Mouse (Mus musculus): ENCODE measurements around the gene B4galt5. TPM values are rescaled to one million over a fixed set of nuclear protein-coding genes. Genes with fewer than 3 reads are reported as not detected.

Gene B4galt5
- polyA plus RNA-seq, 1 experiment from 2014 or later, result 13.6 TPM

- no peak overlapping the region for H3K27ac ChIP-seq
- peaks cover 85% of the 10 kb centered on the region for H3K36me3 ChIP-seq
- no peak for DNase-seq (ENCODE audit: low spot score)
- no peaks in the 10 kb centered on the region for H3K9me3 ChIP-seq
- WGBS, result 92% methylated on average over 12 of the region's 13 CpGs
- no peaks in the 10 kb centered on the region for H3K27me3 ChIP-seq (ENCODE audit: insufficient read depth, poor library complexity, severe bottlenecking)
- H3K4me1 ChIP-seq, result peaks cover 23% of the 10 kb centered on the region
- no peak overlapping the region for H3K4me3 ChIP-seq
Observed at GRCm38 (mm10) chr2:167305382-167306272, 43.4 kb downstream of the B4galt5 start.

- 88% methylated on average over 16 of the region's 16 CpGs for WGBS
- Histone ChIP-seq H3K36me3 (peaks cover 84% of the 10 kb centered on the region), H3K4me1 (peaks cover 24% of the 10 kb centered on the region), H3K27ac (no peak overlapping the region), H3K27me3 (ENCODE audit: insufficient read depth, poor library complexity, severe bottlenecking) (no peaks in the 10 kb centered on the region), H3K4me3 (no peak overlapping the region), H3K9me3 (no peaks in the 10 kb centered on the region)
- no peak for DNase-seq (ENCODE audit: low spot score)
Observed at GRCm38 (mm10) chr2:167304651-167305381, 44.2 kb downstream of the B4galt5 start.

- Histone ChIP-seq H3K27me3 (ENCODE audit: insufficient read depth, poor library complexity, severe bottlenecking) (no peaks in the 10 kb centered on the region), H3K9me3 (no peaks in the 10 kb centered on the region), H3K4me1 (peaks cover 29% of the 10 kb centered on the region), H3K36me3 (peaks cover 82% of the 10 kb centered on the region), H3K4me3 (no peak overlapping the region), H3K27ac (no peak overlapping the region)
- 95% methylated on average over 6 of the region's 6 CpGs for WGBS
- no peak for DNase-seq (ENCODE audit: low spot score)
Observed at GRCm38 (mm10) chr2:167303806-167304205, 45.2 kb downstream of the B4galt5 start.

GRCm38 (mm10) chr2:167303196-167303595 lies 45.8 kb downstream of the B4galt5 start:
- no peak overlapping the region for H3K4me3 ChIP-seq
- H3K4me1 ChIP-seq, result peaks cover 34% of the 10 kb centered on the region
- H3K27me3 ChIP-seq (ENCODE audit: insufficient read depth, poor library complexity, severe bottlenecking), result no peaks in the 10 kb centered on the region
- WGBS, result 90% methylated on average over 8 of the region's 8 CpGs
- peaks cover 80% of the 10 kb centered on the region for H3K36me3 ChIP-seq
- DNase-seq (ENCODE audit: low spot score), result no peak
- H3K9me3 ChIP-seq, result no peaks in the 10 kb centered on the region
- H3K27ac ChIP-seq, result no peak overlapping the region

GRCm38 (mm10) chr2:167302641-167303040 lies 46.3 kb downstream of the B4galt5 start:
- H3K4me3 ChIP-seq, result no peak overlapping the region
- H3K36me3 ChIP-seq, result peaks cover 76% of the 10 kb centered on the region
- H3K9me3 ChIP-seq, result no peaks in the 10 kb centered on the region
- H3K27ac ChIP-seq, result no peak overlapping the region
- H3K4me1 ChIP-seq, result peaks cover 35% of the 10 kb centered on the region
- no peak for DNase-seq (ENCODE audit: low spot score)
- no peaks in the 10 kb centered on the region for H3K27me3 ChIP-seq (ENCODE audit: insufficient read depth, poor library complexity, severe bottlenecking)
- 37% methylated on average over 1 of the region's 1 CpGs for WGBS

GRCm38 (mm10) chr2:167302031-167302430 lies 47.0 kb downstream of the B4galt5 start:
- Histone ChIP-seq H3K4me3 (no peak overlapping the region), H3K27me3 (ENCODE audit: insufficient read depth, poor library complexity, severe bottlenecking) (no peaks in the 10 kb centered on the region), H3K4me1 (peaks cover 29% of the 10 kb centered on the region), H3K36me3 (peaks cover 70% of the 10 kb centered on the region), H3K9me3 (no peaks in the 10 kb centered on the region), H3K27ac (no peak overlapping the region)
- DNase-seq (ENCODE audit: low spot score), result no peak
- 90% methylated on average over 12 of the region's 12 CpGs for WGBS

GRCm38 (mm10) chr2:167301601-167302000 lies 47.4 kb downstream of the B4galt5 start:
- no peak for DNase-seq (ENCODE audit: low spot score)
- Histone ChIP-seq H3K4me1 (peaks cover 26% of the 10 kb centered on the region), H3K27me3 (ENCODE audit: insufficient read depth, poor library complexity, severe bottlenecking) (no peaks in the 10 kb centered on the region), H3K9me3 (no peaks in the 10 kb centered on the region), H3K36me3 (peaks cover 66% of the 10 kb centered on the region), H3K4me3 (no peak overlapping the region), H3K27ac (no peak overlapping the region)
- 94% methylated on average over 7 of the region's 7 CpGs for WGBS

- DNase-seq (ENCODE audit: low spot score), result no peak
- Histone ChIP-seq H3K4me1 (peaks cover 30% of the 10 kb centered on the region), H3K4me3 (no peak overlapping the region), H3K27ac (peak overlapping the region; percentile 36; the same call in 1 of the 2 replicates), H3K36me3 (peaks cover 60% of the 10 kb centered on the region), H3K27me3 (ENCODE audit: insufficient read depth, poor library complexity, severe bottlenecking) (no peaks in the 10 kb centered on the region), H3K9me3 (no peaks in the 10 kb centered on the region)
- 87% methylated on average over 21 of the region's 21 CpGs for WGBS
Observed at GRCm38 (mm10) chr2:167300943-167301497, 48.0 kb downstream of the B4galt5 start.

- DNase-seq (ENCODE audit: low spot score), result no peak
- Histone ChIP-seq H3K27ac (peak overlapping the region; percentile 81), H3K9me3 (no peaks in the 10 kb centered on the region), H3K36me3 (peaks cover 51% of the 10 kb centered on the region), H3K27me3 (ENCODE audit: insufficient read depth, poor library complexity, severe bottlenecking) (no peaks in the 10 kb centered on the region), H3K4me3 (no peak overlapping the region), H3K4me1 (peaks cover 30% of the 10 kb centered on the region)
- WGBS, result 38% methylated on average over 6 of the region's 6 CpGs
Observed at GRCm38 (mm10) chr2:167299861-167300667, 48.9 kb downstream of the B4galt5 start.

GRCm38 (mm10) chr2:167298729-167299705 lies 50.0 kb downstream of the B4galt5 start:
- H3K27me3 ChIP-seq (ENCODE audit: insufficient read depth, poor library complexity, severe bottlenecking), result no peaks in the 10 kb centered on the region
- no peaks in the 10 kb centered on the region for H3K9me3 ChIP-seq
- peaks cover 40% of the 10 kb centered on the region for H3K4me1 ChIP-seq
- H3K36me3 ChIP-seq, result peaks cover 40% of the 10 kb centered on the region
- 0 out of 2 replicates have a peak overlapping the region, but pooled peaks have one; percentile 1 for H3K4me3 ChIP-seq
- H3K27ac ChIP-seq, result peak overlapping the region; percentile 81
- no peak for DNase-seq (ENCODE audit: low spot score)
- 74% methylated on average over 27 of the region's 27 CpGs for WGBS

GRCm38 (mm10) chr2:167297985-167298384 lies 51.0 kb downstream of the B4galt5 start:
- no peak for DNase-seq (ENCODE audit: low spot score)
- Histone ChIP-seq H3K9me3 (no peaks in the 10 kb centered on the region), H3K36me3 (peaks cover 31% of the 10 kb centered on the region), H3K27ac (peak overlapping the region; percentile 81), H3K4me1 (peaks cover 50% of the 10 kb centered on the region), H3K4me3 (no peak overlapping the region), H3K27me3 (ENCODE audit: insufficient read depth, poor library complexity, severe bottlenecking) (no peaks in the 10 kb centered on the region)
- 92% methylated on average over 11 of the region's 11 CpGs for WGBS

Measured in heart, embryonic 10.5 days (tissue).